Mouse (Mus musculus): Measurements from ENCODE around the gene Gzma.

Gzma gene

GRCm38 (mm10) chr13:113045458-113046110 lies 55.2 kb downstream of the Gzma start:
- DNase-seq, result no peak

- DNase-seq, result no peak
Measured at GRCm38 (mm10) chr13:113044876-113045275, 55.9 kb downstream of the Gzma start.

All from thymus, postnatal 36 days (tissue).